17 mouse cellular contexts compared by ENCODE assay signal in the genomic region with DNA sequence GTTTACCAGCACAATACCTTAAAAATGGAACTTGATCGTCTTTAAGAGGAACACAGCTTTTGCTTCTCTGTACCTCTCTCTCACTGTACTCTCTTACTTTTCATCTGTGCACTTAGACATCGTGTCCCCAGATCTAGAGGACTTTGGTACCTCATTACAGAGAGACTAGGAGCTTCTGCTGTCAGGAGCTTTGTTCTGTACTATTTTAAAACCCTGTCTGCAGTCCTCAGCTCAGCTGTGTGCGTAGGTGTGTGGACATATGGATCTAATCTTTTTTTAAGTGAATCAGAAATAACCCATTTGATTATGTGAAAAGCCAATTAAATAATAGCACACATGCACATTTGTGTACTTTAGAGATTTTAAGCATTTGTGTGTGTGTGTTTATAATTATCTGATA.
DNase-seq lines count a peak whose midpoint lies in the region; TF ChIP-seq lines count a peak whose summit lies in the region.
"Had no signal": no experiment of that assay in that cellular context is flagged by ENCODE, and none has a peak within 500 bp of the region (broad histone marks: within the 10 kb centered on the region; RNA-seq: fewer than 3 reads in every experiment).

No protein-coding gene starts in this region.

- DNase-seq in left cerebral cortex, adult 11 months (ENCODE audit: low spot score) = peak; percentile 70
- no peak for DNase-seq in left cerebral cortex, postnatal 4 days
- peak; percentile 67 to 82 for DNase-seq in layer of hippocampus, adult 2 months (ENCODE audit: low spot score in 2 of 2)
- DNase-seq in left cerebral cortex, adult 9 months (ENCODE audit: low spot score in 2 of 2) = peak; percentile 69 to 78
- DNase-seq in right cerebral cortex, postnatal 36 days (ENCODE audit: low spot score in 2 of 2) = peak; percentile 58 to 80
- no peak for DNase-seq in retina, embryonic 14.5 days (ENCODE audit: low spot score)
- no peak for DNase-seq in cerebellum, adult 9-11 months
- DNase-seq in retina, postnatal 1 day = no peak
- DNase-seq: B cell, adult 2 months; cerebellum, postnatal 10 days; forebrain, postnatal 0 days; gastrocnemius, postnatal 36 days had no signal

- H3K27ac ChIP-seq in layer of hippocampus, adult 2 months = peak overlapping the region; percentile 92
- H3K27ac ChIP-seq: heart, embryonic 13.5 days; liver, embryonic 14.5 days; neural tube, embryonic 15.5 days had no signal

- intact Hi-C loops in left cerebral cortex, postnatal 4 days (cut with DNase I) = no loop called here

- no peak overlapping the region for H3K4me3 ChIP-seq in layer of hippocampus, adult 2 months
- H3K4me3 ChIP-seq: erythroblast, embryonic 14.5 days; heart, embryonic 13.5 days; megakaryocyte, embryonic 14.5 days; neural tube, embryonic 15.5 days had no signal

- no peak for TF ChIP-seq CTCF in layer of hippocampus, adult 2 months (conservative IDR thresholded peaks at IDR 0.05)

Comparison
In these comparisons a context has a peak if more than half of its experiments do, and no peak if none do; other contexts are left out.
1. DNase-seq: peak in left cerebral cortex, adult 11 months (single experiment), layer of hippocampus, adult 2 months (2 of 2), left cerebral cortex, adult 9 months (2 of 2) and right cerebral cortex, postnatal 36 days (2 of 2); none in left cerebral cortex, postnatal 4 days (single experiment), retina, embryonic 14.5 days (single experiment), cerebellum, adult 9-11 months (single experiment) and retina, postnatal 1 day (single experiment).